Mouse (Mus musculus) limb, embryonic 11.5 days (tissue): ENCODE data around the gene Ankrd2. TPM values are rescaled to one million over a fixed set of nuclear protein-coding genes. Genes with fewer than 3 reads are reported as not detected.
A peak's percentile ranks its signal among the peaks of the same experiment; 100 is the strongest.

Experiments
- ATAC-seq: fragments of 200-750 bp; cut with Nextera tagmentation; 2 replicates; pipeline ENCODE4 v1.8.0; 2017; ENCODE audit warnings: low read depth; ENCODE audit not compliant: insufficient number of reproducible peaks, low FRiP score, low TSS enrichment
- DNase-seq: peaks from one replicate; pipeline ENCODE4 v3.0.0-alpha.2; 2015; ENCODE audit warnings: low spot score
- H3K27ac ChIP-seq: fragments of 300-500 bp; sonication (generic); replicated peaks from 2 replicates; pipeline ENCODE4 v1.5.1; 2014; ENCODE audit warnings: low read depth, mild to moderate bottlenecking, low read length
- H3K27me3 ChIP-seq: fragments of 300-500 bp; sonication (generic); 2 replicates; pipeline ENCODE4 v1.6.1; 2014; ENCODE audit warnings: mild to moderate bottlenecking, low read length, mixed read lengths; ENCODE audit not compliant: control insufficient read depth, insufficient read depth
- H3K36me3 ChIP-seq: fragments of 300-500 bp; sonication (generic); 2 replicates; pipeline ENCODE4 v1.6.1; 2014; ENCODE audit warnings: mild to moderate bottlenecking, low read length, moderate library complexity, mixed read lengths; ENCODE audit not compliant: control insufficient read depth, insufficient read depth
- H3K4me1 ChIP-seq: fragments of 300-500 bp; sonication (generic); 2 replicates; pipeline ENCODE4 v1.6.1; 2014; ENCODE audit warnings: low read length, mixed read lengths; ENCODE audit not compliant: control insufficient read depth, insufficient read depth
- H3K4me2 ChIP-seq: fragments of 300-500 bp; sonication (generic); 2 replicates; pipeline ENCODE4 v1.6.1; 2014; ENCODE audit warnings: low read depth, mild to moderate bottlenecking, moderate library complexity; ENCODE audit not compliant: severe bottlenecking
- H3K4me3 ChIP-seq: fragments of 300-500 bp; sonication (generic); 2 replicates; pipeline ENCODE4 v1.5.1; 2014; ENCODE audit warnings: low read depth, low read length
- H3K9ac ChIP-seq: fragments of 300-500 bp; sonication (generic); 2 replicates; pipeline ENCODE4 v1.6.1; 2014; ENCODE audit warnings: mild to moderate bottlenecking, low read length
- H3K9me3 ChIP-seq: fragments of 300-500 bp; sonication (generic); 2 replicates; pipeline ENCODE4 v1.6.1; 2016; ENCODE audit warnings: low read length; ENCODE audit not compliant: control insufficient read depth
- WGBS: fragments of 180-500 bp; shearing (Covaris S2); extraction: QIAGEN DNeasy Blood & Tissue Kit; methylation state at CpG from one replicate; pipeline ENCODE4 v1.1.7; 2014; 5-methylcytosine and 5-hydroxymethylcytosine counted together
- polyA plus RNA-seq: library from polyadenylated mRNA; unstranded; fragments of >200 nt; fragmentation: Nextera tagmentation; extraction: Ambion mirVana; gene quantifications from 2 replicates; pipeline ENCODE4 v1.2.1, GENCODE M21; 2014

Gene Ankrd2
- polyA plus RNA-seq = 0.31 and 0.92 TPM in 2 replicates

DNA sequence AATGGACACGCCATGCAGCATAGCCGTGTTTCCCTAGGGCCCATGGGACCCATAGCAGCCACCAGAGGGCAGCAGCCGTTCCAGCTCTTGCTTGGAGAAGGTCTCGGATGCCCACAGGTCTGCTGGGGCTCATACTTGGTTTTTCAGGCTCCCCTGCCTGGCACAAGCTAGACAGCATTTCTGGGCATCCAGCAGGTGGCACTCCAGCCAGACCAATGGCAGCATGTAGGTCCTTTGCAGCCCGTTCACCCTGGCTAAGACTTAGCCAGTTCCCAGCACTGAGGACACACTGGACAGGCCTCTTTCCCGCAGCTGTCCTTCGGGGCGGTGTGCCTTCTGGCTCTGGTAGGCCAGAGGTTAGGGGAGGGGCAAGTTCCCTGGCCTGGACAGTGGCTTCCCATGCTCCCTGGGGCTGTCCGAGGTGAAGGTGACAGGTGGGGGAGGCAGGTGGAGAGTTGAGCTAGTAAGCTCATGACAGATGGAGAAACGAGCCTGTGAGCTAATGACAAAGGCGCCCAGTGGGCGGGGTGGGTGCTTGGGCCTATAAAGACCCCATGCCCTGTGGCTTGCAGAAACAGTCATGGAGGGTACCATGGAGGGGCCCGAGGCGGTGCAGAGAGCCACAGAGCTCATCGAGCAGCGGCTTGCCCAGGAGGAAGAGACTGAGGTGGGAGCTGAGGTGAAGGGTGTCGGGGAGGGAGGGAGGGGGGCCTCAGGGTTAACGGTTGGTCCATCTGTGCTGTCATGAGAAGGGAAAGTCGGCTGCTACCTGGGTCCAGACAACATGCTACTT is at the start of gene Ankrd2:
Gene Ankrd2 (plus strand): TSS at position 545 of the 793 bp plus-strand sequence.
- Histone ChIP-seq H3K4me3 (no peak within 1 kb of the TSS), H3K9me3 (no peaks in the 10 kb centered on the region), H3K4me2 (no peak within 1 kb of the TSS), H3K4me1 (peaks cover 12% of the 10 kb centered on the region), H3K27ac (no peak within 1 kb of the TSS; the same call in 1 of the 2 replicates), H3K27me3 (peaks cover 3% of the 10 kb centered on the region; the same call in 1 of the 2 replicates), H3K9ac (no peak within 1 kb of the TSS), H3K36me3 (no peaks in the 10 kb centered on the region)
- 65% methylated on average over 19 of the region's 19 CpGs for WGBS
- ATAC-seq (peak; percentile 48; the same call in 1 of the 2 replicates), DNase-seq (peak; percentile 86)

GRCm38 (mm10) chr19:41987206-41987605 is 48.6 kb upstream of the Ankrd2 start:
- DNase-seq = no peak
- no peaks in the 10 kb centered on the region for H3K36me3 ChIP-seq
- H3K4me3 ChIP-seq = no peak overlapping the region
- no peak overlapping the region for H3K27ac ChIP-seq
- H3K4me1 ChIP-seq = peaks cover 3% of the 10 kb centered on the region; the same call in 1 of the 2 replicates
- no peak overlapping the region for H3K9ac ChIP-seq
- no peaks in the 10 kb centered on the region for H3K9me3 ChIP-seq
- no peak overlapping the region for H3K4me2 ChIP-seq
- 73% methylated on average over 4 of the region's 4 CpGs for WGBS
- no peaks in the 10 kb centered on the region for H3K27me3 ChIP-seq
- ATAC-seq = no peak

- no peak overlapping the region for H3K9ac ChIP-seq
- H3K9me3 ChIP-seq = no peaks in the 10 kb centered on the region
- no peak for ATAC-seq
- no peak overlapping the region for H3K4me3 ChIP-seq
- H3K36me3 ChIP-seq = no peaks in the 10 kb centered on the region
- WGBS = 87% methylated on average over 6 of the region's 6 CpGs
- no peaks in the 10 kb centered on the region for H3K4me1 ChIP-seq
- DNase-seq = no peak
- no peak overlapping the region for H3K27ac ChIP-seq
- H3K4me2 ChIP-seq = no peak overlapping the region
- no peaks in the 10 kb centered on the region for H3K27me3 ChIP-seq
These were observed 46.0 kb upstream of the Ankrd2 start for GRCm38 (mm10) chr19:41989810-41990209.

GRCm38 (mm10) chr19:41991926-41992477 is 43.8 kb upstream of the Ankrd2 start:
- 37% methylated on average over 6 of the region's 6 CpGs for WGBS
- Histone ChIP-seq H3K9ac (no peak overlapping the region), H3K4me1 (peaks cover 7% of the 10 kb centered on the region), H3K4me3 (no peak overlapping the region), H3K27me3 (no peaks in the 10 kb centered on the region), H3K9me3 (no peaks in the 10 kb centered on the region), H3K4me2 (no peak overlapping the region), H3K27ac (no peak overlapping the region), H3K36me3 (no peaks in the 10 kb centered on the region)
- DNase-seq (no peak), ATAC-seq (no peak)

DNA sequence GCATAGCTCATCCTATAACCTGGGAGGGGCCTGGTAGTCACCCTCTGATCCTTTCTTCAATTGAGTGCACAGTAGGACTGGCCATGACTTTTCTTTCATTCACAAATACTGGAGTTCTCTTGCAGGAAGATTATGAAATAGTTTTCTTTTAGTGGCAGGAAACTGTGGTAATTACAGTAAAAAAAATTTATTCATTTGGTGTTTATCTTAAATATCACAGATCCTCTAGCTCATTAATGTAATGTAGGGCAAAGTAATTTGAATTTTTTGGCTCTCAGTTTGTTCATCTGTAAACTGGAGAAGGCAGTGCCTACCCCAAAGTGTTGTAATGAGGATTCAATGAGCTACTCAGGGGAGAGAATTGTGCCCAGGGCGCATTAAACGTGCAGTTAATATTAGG is 42.8 kb upstream of the Ankrd2 start:
- H3K27me3 ChIP-seq = no peaks in the 10 kb centered on the region
- no peaks in the 10 kb centered on the region for H3K36me3 ChIP-seq
- no peak overlapping the region for H3K27ac ChIP-seq
- no peaks in the 10 kb centered on the region for H3K9me3 ChIP-seq
- DNase-seq = no peak
- whole genome bisulfite sequencing = 81% methylated on average over 2 of the region's 2 CpGs
- ATAC-seq = no peak
- no peak overlapping the region for H3K4me2 ChIP-seq
- peaks cover 11% of the 10 kb centered on the region for H3K4me1 ChIP-seq
- no peak overlapping the region for H3K9ac ChIP-seq
- no peak overlapping the region for H3K4me3 ChIP-seq

DNA sequence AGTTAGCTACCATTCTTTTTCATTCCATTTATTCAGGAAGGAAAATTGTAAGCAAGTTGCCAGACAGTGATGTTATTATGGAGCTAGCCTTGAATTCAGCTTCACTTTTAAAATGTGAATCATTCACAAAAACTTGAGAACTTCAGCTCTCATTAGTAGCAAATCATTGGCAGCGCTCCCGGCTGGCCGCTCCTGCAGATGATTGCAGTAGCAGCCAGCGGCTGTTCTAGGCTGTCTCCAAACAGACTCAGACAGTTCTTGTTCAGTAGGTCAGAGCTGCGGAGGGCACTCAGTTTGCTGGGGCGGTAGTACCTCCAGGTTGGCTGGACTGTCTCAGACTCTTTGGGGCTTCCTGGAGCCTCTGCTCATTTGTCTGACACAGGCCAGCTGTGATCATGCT is 42.3 kb upstream of the Ankrd2 start:
- no peak overlapping the region for H3K4me2 ChIP-seq
- DNase-seq (no peak), ATAC-seq (no peak)
- WGBS = 84% methylated on average over 6 of the region's 6 CpGs
- H3K27ac ChIP-seq = no peak overlapping the region
- H3K9ac ChIP-seq = no peak overlapping the region
- no peaks in the 10 kb centered on the region for H3K9me3 ChIP-seq
- H3K4me3 ChIP-seq = no peak overlapping the region
- peaks cover 11% of the 10 kb centered on the region for H3K4me1 ChIP-seq
- H3K36me3 ChIP-seq = no peaks in the 10 kb centered on the region
- no peaks in the 10 kb centered on the region for H3K27me3 ChIP-seq

DNA sequence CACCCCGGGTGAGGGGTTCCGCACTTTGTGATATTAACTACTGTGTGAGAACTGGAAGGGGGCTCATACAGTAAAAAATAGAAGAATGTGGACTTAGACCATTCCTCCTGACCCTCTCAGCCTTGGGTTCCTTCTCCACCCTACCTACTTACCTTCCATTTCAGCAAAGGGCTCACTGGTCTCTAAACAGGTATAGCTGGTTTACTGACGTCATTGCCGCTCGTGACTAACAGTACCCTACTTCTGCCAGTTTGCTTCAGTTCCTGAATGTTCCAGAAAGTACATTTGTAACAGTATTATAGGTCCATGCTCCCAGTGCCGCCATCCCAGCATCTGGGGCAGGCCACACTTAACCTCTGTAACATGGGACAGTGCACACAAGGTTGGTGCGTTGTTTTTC is 41.8 kb upstream of the Ankrd2 start:
- no peaks in the 10 kb centered on the region for H3K36me3 ChIP-seq
- H3K9me3 ChIP-seq = no peaks in the 10 kb centered on the region
- peaks cover 11% of the 10 kb centered on the region for H3K4me1 ChIP-seq
- H3K4me3 ChIP-seq = no peak overlapping the region
- ATAC-seq = no peak
- no peak overlapping the region for H3K9ac ChIP-seq
- no peak overlapping the region for H3K4me2 ChIP-seq
- WGBS = 91% methylated on average over 7 of the region's 7 CpGs
- no peak overlapping the region for H3K27ac ChIP-seq
- H3K27me3 ChIP-seq = no peaks in the 10 kb centered on the region
- DNase-seq = no peak

GRCm38 (mm10) chr19:41995483-41995882 is 40.3 kb upstream of the Ankrd2 start:
- WGBS = 60% methylated on average over 1 of the region's 1 CpGs
- no peaks in the 10 kb centered on the region for H3K9me3 ChIP-seq
- no peak overlapping the region for H3K27ac ChIP-seq
- peaks cover 12% of the 10 kb centered on the region for H3K4me1 ChIP-seq
- no peak overlapping the region for H3K4me3 ChIP-seq
- H3K27me3 ChIP-seq = no peaks in the 10 kb centered on the region
- no peaks in the 10 kb centered on the region for H3K36me3 ChIP-seq
- H3K9ac ChIP-seq = no peak overlapping the region
- DNase-seq (no peak), ATAC-seq (no peak)
- no peak overlapping the region for H3K4me2 ChIP-seq
